Mouse (Mus musculus): ENCODE measurements around the gene Ppp1r9a. TPM values are rescaled to one million over a fixed set of nuclear protein-coding genes. Genes with fewer than 3 reads are reported as not detected.

The Ppp1r9a gene
- polyA plus RNA-seq, 1 experiment from 2014 or later = 19.2 TPM

DNA sequence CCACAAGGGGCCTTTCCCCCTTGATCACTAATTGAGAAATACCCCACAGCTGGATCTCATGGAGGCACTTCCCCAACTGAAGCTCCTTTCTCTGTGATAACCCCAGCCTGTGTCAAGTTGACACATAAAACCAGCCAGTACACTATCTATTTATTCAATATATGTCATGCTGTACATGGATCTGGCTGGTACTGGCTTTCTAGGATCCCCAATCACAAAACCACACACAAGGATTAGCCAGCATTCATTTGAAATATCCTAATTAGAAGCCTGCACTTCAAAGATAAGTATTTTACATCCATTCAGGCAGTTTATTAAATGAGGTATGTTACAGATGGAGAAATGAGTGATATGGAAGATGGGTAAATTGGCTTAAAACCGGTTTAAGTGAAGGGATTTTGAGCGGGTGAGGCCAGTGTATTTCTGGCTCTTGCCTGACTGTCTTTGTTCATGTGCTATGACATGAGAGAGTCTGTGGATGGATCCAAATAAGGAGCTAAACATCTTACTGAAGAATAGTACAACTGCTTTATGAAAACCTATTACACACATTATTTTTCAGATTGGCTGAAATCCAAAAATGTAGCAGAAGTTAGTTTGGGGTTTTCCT lies 135.5 kb downstream of the Ppp1r9a start:
- H3K27me3 ChIP-seq (ENCODE audit: insufficient read depth, poor library complexity, severe bottlenecking) = no peaks in the 10 kb centered on the region
- DNase-seq (ENCODE audit: low spot score) = no peak
- H3K36me3 ChIP-seq = no peaks in the 10 kb centered on the region
- no peaks in the 10 kb centered on the region for H3K9me3 ChIP-seq
- H3K27ac ChIP-seq = no peak overlapping the region
- no peak overlapping the region for H3K4me3 ChIP-seq
- H3K4me1 ChIP-seq (replicated peaks) = 0 out of 2 replicates have a peak, but pooled peaks cover 3% of the 10 kb centered on the region
- WGBS = 94% methylated on average over 2 of the region's 2 CpGs

DNA sequence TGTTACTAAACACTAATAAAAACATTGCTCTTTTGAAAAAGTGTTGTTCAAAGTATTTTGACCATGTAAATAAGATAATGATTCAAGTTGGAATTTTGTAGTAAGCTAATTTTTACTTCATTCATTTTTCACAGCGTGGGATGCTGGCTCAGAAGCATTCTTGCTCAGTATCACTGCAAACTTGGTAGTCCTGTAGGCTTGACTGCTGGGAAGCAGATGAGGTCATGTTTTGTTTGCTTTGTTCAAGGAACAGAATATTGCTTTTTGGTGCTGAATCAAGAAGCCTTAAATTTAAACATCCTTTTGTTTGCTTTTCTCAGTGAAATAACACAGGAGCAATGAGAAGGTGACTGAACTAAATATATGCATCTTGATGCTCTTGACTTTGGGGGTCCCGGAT lies 136.6 kb downstream of the Ppp1r9a start:
- Histone ChIP-seq H3K4me3 (no peak overlapping the region), H3K36me3 (no peaks in the 10 kb centered on the region), H3K9me3 (no peaks in the 10 kb centered on the region), H3K4me1 (replicated peaks) (0 out of 2 replicates have a peak, but pooled peaks cover 3% of the 10 kb centered on the region), H3K27me3 (ENCODE audit: insufficient read depth, poor library complexity, severe bottlenecking) (no peaks in the 10 kb centered on the region), H3K27ac (no peak overlapping the region)
- DNase-seq (ENCODE audit: low spot score) = no peak
- WGBS = 68% methylated on average over 2 of the region's 2 CpGs

DNA sequence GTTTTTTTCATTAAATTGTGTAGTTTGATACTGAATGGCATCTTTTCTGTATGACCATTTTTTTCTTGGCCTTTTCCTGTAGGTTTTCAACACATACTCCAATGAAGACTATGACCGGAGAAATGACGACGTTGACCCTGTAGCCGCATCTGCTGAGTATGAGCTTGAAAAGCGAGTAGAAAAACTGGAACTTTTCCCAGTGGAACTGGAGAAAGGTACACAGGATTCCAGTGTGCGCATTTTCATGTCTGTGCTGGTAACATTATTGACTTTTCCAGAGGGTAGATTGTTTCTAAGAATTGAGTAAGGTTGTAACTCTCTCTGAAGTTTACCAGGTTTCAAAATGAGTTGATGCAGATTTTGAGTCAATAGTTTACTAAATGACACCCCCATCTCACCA lies 143.1 kb downstream of the Ppp1r9a start:
- 95% methylated on average over 6 of the region's 6 CpGs for WGBS
- H3K9me3 ChIP-seq = no peaks in the 10 kb centered on the region
- no peak overlapping the region for H3K4me3 ChIP-seq
- H3K27ac ChIP-seq = no peak overlapping the region
- H3K27me3 ChIP-seq (ENCODE audit: insufficient read depth, poor library complexity, severe bottlenecking) = no peaks in the 10 kb centered on the region
- H3K36me3 ChIP-seq = peaks cover 18% of the 10 kb centered on the region
- DNase-seq (ENCODE audit: low spot score) = no peak
- no peaks in the 10 kb centered on the region for H3K4me1 ChIP-seq (replicated peaks)

DNA sequence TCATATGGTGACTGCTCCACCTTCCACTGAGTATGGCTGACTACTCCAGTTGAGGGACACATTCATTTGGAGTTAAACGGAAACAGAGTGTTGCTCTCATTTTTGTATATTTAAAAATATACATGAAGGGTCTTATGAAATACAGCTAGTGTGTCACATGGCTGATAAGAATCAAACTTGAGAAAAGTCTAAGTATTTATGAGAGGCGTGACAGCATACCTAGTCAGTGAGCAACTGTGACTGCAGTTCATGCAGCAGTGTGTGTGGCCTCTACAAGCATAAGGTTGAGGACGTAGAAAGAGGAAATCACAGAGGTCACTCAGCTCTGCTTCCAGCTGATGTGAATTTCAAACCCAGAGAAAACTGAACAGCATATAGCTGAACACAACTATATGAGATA lies 145.3 kb downstream of the Ppp1r9a start:
- no peaks in the 10 kb centered on the region for H3K27me3 ChIP-seq (ENCODE audit: insufficient read depth, poor library complexity, severe bottlenecking)
- peaks cover 18% of the 10 kb centered on the region for H3K36me3 ChIP-seq
- no peaks in the 10 kb centered on the region for H3K9me3 ChIP-seq
- 91% methylated on average over 3 of the region's 3 CpGs for WGBS
- no peak for DNase-seq (ENCODE audit: low spot score)
- no peak overlapping the region for H3K27ac ChIP-seq
- no peaks in the 10 kb centered on the region for H3K4me1 ChIP-seq (replicated peaks)
- H3K4me3 ChIP-seq = no peak overlapping the region

DNA sequence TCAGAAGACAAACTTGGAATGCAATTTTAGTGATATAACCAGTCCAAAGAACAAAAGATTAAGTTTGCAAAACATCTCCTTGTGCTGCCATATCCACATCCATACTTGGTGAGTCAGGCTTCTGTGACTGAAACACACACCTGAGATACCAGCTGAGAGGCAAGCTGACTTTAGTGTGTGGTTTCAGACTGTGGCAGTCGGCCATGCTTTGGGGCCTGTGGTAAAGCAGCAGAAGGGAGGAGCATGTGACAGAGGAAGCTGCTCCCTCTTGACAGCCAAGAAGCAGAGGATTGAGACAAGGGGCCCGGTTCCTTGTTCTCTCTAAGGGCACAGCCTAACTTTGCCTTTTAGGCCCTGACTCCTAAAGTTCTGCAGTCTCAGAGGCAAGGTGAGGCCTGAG lies 149.6 kb downstream of the Ppp1r9a start:
- H3K27me3 ChIP-seq (ENCODE audit: insufficient read depth, poor library complexity, severe bottlenecking) = no peaks in the 10 kb centered on the region
- H3K4me1 ChIP-seq (replicated peaks) = no peaks in the 10 kb centered on the region
- no peak for DNase-seq (ENCODE audit: low spot score)
- H3K36me3 ChIP-seq = 0 out of 2 replicates have a peak, but pooled peaks cover 7% of the 10 kb centered on the region
- WGBS = 81% methylated on average over 2 of the region's 2 CpGs
- no peak overlapping the region for H3K4me3 ChIP-seq
- H3K27ac ChIP-seq = no peak overlapping the region
- H3K9me3 ChIP-seq = no peaks in the 10 kb centered on the region

DNA sequence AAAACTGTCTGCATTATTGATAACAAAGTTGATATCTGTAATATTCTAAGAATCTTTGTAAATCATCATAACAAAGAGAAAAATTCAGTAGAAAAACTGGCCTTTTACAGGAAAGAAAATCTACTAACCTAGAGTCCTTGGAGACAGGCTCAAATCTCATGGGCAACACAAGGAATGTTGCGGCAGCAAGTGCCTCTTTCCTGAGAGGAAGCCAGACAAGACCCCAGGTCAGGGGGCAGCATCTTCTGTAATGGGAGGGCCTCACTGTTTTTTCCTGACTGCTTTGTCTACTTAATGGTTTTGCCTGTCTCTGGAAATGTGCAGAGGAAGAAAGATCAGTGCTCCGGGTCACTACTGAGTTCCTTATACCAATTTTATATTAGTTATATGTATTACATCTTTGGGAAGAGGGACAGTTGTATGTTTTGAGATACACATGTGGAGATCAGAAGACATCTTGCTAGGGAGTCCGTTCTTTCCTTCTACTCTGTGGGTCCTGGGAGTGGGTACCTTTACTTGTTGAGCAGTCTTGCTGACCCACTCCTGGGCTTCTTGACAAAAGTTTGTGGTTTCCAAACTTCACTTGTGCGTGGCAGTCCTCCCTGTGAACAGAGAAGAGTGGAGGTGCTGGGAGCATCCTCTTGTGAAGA lies 151.9 kb downstream of the Ppp1r9a start:
- WGBS = 72% methylated on average over 4 of the region's 4 CpGs
- no peak overlapping the region for H3K27ac ChIP-seq

DNA sequence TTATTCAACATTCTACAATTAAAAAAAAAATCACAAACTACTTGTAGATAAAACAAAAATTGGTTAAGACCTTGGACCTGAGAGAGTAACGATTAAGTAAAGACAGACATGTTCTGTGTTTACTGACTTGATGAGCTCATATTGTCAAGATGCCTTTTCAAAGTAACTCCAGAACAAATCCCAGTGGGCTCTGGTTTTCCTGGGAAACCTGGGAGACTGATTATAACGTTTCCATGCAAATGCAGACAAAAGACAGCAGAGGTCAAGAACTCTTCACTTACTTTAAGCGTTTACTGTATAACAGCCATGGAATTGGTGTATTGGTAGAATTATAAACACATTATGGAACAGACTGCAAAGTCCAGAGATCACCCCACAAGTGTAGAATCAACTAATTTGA lies 172.0 kb downstream of the Ppp1r9a start:
- H3K4me3 ChIP-seq = no peak overlapping the region
- H3K4me1 ChIP-seq (replicated peaks) = peaks cover 3% of the 10 kb centered on the region
- H3K27me3 ChIP-seq (ENCODE audit: insufficient read depth, poor library complexity, severe bottlenecking) = no peaks in the 10 kb centered on the region
- H3K27ac ChIP-seq = no peak overlapping the region
- 0 out of 2 replicates have a peak, but pooled peaks cover 3% of the 10 kb centered on the region for H3K9me3 ChIP-seq
- no peak for DNase-seq (ENCODE audit: low spot score)
- peaks cover 27% of the 10 kb centered on the region for H3K36me3 ChIP-seq
- WGBS = 81% methylated on average over 3 of the region's 3 CpGs

More for the DNA sequence above, 151.9 kb downstream of the Ppp1r9a start:
- Histone ChIP-seq H3K27me3 (ENCODE audit: insufficient read depth, poor library complexity, severe bottlenecking) (no peaks in the 10 kb centered on the region), H3K4me1 (replicated peaks) (no peaks in the 10 kb centered on the region), H3K36me3 (no peaks in the 10 kb centered on the region), H3K4me3 (no peak overlapping the region), H3K9me3 (no peaks in the 10 kb centered on the region)
- DNase-seq (ENCODE audit: low spot score) = no peak

DNA sequence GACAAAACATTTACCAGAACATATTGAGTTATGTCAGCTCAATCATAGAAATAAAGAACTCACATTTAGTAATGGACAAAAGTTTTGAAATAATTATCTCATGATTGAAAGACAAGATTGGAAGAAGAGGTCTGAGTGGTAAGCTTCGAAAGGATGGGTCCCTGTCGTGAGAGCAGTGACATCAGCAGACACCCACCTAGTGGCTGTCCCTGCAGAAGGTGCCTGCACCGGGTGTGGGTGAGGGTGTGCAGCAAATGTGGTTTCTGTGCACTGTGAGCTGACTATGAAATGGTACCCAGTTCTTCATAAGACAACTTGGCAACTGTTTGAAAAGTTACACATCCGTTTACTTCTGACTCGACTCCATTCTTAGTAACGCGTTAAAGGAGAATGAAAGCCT lies 173.0 kb downstream of the Ppp1r9a start:
- Histone ChIP-seq H3K36me3 (peaks cover 27% of the 10 kb centered on the region), H3K4me3 (no peak overlapping the region), H3K4me1 (replicated peaks) (peaks cover 13% of the 10 kb centered on the region), H3K27ac (no peak overlapping the region), H3K9me3 (0 out of 2 replicates have a peak, but pooled peaks cover 3% of the 10 kb centered on the region), H3K27me3 (ENCODE audit: insufficient read depth, poor library complexity, severe bottlenecking) (no peaks in the 10 kb centered on the region)
- DNase-seq (ENCODE audit: low spot score) = no peak
- WGBS = 92% methylated on average over 7 of the region's 7 CpGs

DNA sequence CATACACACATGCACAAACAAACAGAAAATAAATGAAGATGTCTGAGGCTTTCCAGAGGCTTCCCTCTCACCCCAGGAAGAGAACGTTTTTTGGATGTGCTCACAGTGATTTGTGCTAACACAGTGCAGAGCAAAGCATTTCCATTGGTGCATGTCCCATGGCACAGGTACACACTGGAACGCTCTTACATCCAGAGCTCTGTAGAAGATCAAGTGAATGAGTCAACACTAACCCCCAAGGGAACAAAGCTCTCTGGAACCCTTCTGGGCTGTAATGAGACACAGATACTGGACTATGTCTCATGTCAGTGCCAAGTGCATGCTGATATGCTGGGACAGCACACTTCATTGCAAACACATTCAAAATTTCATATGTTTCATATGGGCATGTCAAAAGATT lies 175.3 kb downstream of the Ppp1r9a start:
- Histone ChIP-seq H3K27me3 (ENCODE audit: insufficient read depth, poor library complexity, severe bottlenecking) (no peaks in the 10 kb centered on the region), H3K4me1 (replicated peaks) (peaks cover 36% of the 10 kb centered on the region), H3K9me3 (0 out of 2 replicates have a peak, but pooled peaks cover 3% of the 10 kb centered on the region), H3K4me3 (no peak overlapping the region), H3K36me3 (peaks cover 25% of the 10 kb centered on the region), H3K27ac (no peak overlapping the region)
- DNase-seq (ENCODE audit: low spot score) = no peak
- 79% methylated on average over 2 of the region's 2 CpGs for WGBS

DNA sequence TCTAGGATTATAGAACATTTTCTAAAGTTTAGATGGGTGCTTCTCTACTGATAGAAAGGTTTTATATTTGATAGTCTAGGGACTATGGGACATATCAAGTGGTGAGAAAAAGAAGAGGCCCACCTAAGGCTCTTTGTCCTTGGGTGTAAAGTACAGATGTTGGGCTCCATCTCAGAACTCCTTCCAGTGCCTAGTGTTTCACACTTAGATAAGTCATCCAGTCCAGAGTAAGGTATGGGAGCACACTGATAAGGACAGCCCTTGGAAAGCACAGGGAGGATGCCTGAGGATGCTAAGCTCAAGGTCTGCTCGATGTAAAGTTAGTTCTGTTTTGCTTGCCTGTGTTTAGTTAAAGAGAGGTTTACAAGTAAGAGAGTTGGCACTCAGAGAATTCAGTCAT lies 176.4 kb downstream of the Ppp1r9a start:
- WGBS = 95% methylated on average over 1 of the region's 1 CpGs
- Histone ChIP-seq H3K9me3 (0 out of 2 replicates have a peak, but pooled peaks cover 3% of the 10 kb centered on the region), H3K36me3 (peaks cover 23% of the 10 kb centered on the region), H3K27ac (no peak overlapping the region), H3K27me3 (ENCODE audit: insufficient read depth, poor library complexity, severe bottlenecking) (no peaks in the 10 kb centered on the region), H3K4me1 (replicated peaks) (peaks cover 38% of the 10 kb centered on the region), H3K4me3 (no peak overlapping the region)
- no peak for DNase-seq (ENCODE audit: low spot score)

DNA sequence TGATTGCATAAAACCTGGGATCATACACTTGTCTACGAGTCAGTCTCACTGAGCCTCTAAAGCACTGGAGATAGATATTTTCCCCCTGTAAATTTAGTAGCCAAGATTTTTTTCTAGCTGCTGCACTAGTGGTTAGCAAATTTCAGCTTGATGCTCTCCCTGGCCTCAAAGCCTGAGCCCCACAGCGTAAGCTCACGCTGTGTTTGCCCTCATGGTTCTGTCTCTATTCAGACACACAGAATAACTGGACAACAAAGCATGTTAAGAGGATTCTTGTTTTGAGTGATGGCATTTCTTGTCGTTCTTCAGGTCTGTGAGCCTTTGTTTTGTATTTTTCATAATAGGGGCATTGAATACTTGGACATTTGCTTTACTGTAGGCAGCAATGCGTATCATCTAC lies 177.4 kb downstream of the Ppp1r9a start:
- Histone ChIP-seq H3K27me3 (ENCODE audit: insufficient read depth, poor library complexity, severe bottlenecking) (no peaks in the 10 kb centered on the region), H3K36me3 (peaks cover 18% of the 10 kb centered on the region), H3K9me3 (no peaks in the 10 kb centered on the region), H3K4me3 (no peak overlapping the region), H3K4me1 (replicated peaks) (peaks cover 38% of the 10 kb centered on the region), H3K27ac (peak overlapping the region; percentile 84)
- 53% methylated on average over 5 of the region's 5 CpGs for WGBS
- DNase-seq (ENCODE audit: low spot score) = no peak

DNA sequence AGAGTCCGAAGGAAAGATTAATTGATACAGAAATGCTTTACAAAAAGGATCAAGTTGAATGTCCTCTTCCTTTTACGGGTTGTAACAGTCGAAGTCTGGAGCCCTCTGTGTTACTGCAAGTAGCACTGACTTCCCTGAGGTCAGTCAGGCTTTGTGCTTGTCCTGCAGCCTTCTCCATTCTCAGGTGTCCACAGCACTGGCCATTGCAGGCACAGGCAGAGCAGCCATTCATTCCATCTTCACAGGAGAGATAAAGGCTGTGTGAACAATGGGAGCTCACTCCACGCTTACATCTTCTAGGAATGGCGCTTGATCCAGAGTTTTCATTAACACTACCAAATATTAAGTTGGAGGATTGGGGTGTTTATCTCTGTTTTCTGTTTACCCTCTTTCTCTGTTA lies 177.8 kb downstream of the Ppp1r9a start:
- Histone ChIP-seq H3K36me3 (peaks cover 18% of the 10 kb centered on the region), H3K4me3 (no peak overlapping the region), H3K4me1 (replicated peaks) (peaks cover 38% of the 10 kb centered on the region), H3K27ac (peak overlapping the region; percentile 84), H3K9me3 (no peaks in the 10 kb centered on the region), H3K27me3 (ENCODE audit: insufficient read depth, poor library complexity, severe bottlenecking) (no peaks in the 10 kb centered on the region)
- DNase-seq (ENCODE audit: low spot score) = no peak
- 56% methylated on average over 5 of the region's 5 CpGs for WGBS

DNA sequence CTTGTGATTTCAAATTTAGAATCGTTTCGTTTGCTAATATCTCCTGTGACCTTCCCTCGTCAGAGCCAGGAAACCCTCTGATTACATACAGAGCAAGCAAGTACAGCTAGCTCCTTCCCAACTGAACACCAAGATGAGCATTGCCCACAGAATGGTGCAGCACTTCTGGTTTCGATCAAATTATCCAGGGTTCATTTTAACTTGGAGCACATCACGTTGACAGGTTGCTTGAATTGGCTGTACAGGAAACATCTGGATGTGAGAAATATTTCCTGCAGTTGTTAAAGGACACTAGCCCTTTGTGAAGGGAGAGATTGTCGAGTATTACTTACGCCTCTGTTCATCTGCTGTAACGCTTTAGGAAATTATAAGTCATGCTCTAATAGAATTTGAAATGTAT lies 178.4 kb downstream of the Ppp1r9a start:
- H3K4me3 ChIP-seq = no peak overlapping the region
- H3K4me1 ChIP-seq (replicated peaks) = peaks cover 38% of the 10 kb centered on the region
- H3K27ac ChIP-seq = peak overlapping the region; percentile 84
- no peak for DNase-seq (ENCODE audit: low spot score)
- H3K9me3 ChIP-seq = no peaks in the 10 kb centered on the region
- 62% methylated on average over 8 of the region's 8 CpGs for WGBS
- peaks cover 18% of the 10 kb centered on the region for H3K36me3 ChIP-seq
- H3K27me3 ChIP-seq (ENCODE audit: insufficient read depth, poor library complexity, severe bottlenecking) = no peaks in the 10 kb centered on the region
